Mouse (Mus musculus) urinary bladder, postnatal 25 days (tissue): Measurements from ENCODE around the gene Ubl4a.
A peak's percentile ranks its signal among the peaks of the same experiment; 100 is the strongest.
"Not testable (repeated sequence)": the region's sequence is repeated elsewhere in the genome, so short reads cannot be mapped to it uniquely, and the experiment has no call there.

Source experiments
- DNase-seq: peaks from one replicate; pipeline ENCODE4 v3.0.0; 2022; ENCODE audit warnings: low spot score

The Ubl4a gene

GRCm38 (mm10) chrX:74372888-74373549, at the start of gene Ubl4a, which contains the start of gene Slc10a3:
TSS of gene Ubl4a (minus strand) at chrX:74373218.
TSS of gene Slc10a3 (minus strand) at chrX:74373349.
- peak; percentile 73 for DNase-seq

DNA sequence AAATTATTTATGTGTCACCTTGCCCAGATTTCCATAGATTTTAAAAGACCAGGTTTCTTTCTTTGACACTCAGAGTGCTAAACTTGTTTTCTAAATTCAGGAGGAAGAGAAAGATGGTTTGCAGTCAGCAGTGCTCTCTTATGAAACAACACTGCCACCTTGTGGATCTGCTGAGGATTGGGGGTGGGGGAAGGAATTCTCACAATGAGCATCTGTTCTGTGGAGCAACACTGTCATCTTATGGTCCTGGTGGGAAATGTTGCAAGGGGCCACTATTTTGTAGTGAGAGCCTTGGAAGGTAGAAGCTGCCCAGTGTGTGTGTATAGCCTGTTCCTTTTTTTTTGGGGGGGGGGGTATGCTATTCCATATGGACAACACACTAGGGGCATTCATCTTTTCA, 40.4 kb upstream of the Ubl4a start:
- peak; percentile 31 for DNase-seq

DNA sequence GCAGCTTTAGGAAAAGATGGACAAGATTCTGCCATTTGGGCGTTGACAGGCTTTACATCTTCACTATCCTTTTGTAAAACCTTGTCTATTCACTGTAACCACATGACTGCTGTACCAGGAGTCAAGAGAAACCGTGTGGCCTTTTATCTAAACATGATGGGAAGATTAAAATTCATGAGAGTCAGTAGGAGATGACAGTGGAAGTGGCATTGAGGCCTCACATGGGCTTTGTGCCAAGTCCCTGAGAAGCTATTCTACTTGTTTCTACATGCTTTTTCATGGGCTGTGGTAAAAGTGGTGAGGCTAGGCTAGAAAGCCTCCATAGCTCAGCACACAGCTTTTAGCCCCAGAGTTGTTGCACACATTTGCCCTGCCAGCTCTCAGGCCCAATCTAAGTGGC, 35.3 kb upstream of the Ubl4a start:
- DNase-seq, result no peak

DNA sequence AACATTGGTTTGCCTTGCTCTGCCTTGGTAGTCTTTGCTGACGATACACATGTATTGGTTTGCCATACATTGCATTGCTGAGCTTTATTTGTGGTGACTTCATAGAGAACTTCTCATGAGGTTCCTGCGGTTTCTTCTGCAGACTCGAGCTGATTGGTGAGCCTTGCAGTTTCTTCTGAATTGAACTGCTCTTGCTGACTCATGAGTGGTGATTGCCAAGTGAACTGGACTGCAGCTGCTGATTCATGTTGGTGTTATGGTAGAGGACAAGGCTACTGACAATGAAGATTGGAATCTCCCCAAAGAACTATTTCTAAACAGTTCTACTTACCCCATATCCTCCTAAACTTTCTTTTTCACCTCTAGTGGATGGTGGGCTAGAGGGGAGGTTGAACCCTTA, 27.1 kb upstream of the Ubl4a start:
- no peak for DNase-seq

- DNase-seq, result peak; percentile 45
These were observed 19.8 kb upstream of the Ubl4a start, which contains the start of the genes Fam3a and Ikbkg for GRCm38 (mm10) chrX:74392535-74393443. TSS of gene Fam3a (minus strand) at chrX:74393272. TSS of gene Ikbkg (plus strand) at chrX:74393290.

DNA sequence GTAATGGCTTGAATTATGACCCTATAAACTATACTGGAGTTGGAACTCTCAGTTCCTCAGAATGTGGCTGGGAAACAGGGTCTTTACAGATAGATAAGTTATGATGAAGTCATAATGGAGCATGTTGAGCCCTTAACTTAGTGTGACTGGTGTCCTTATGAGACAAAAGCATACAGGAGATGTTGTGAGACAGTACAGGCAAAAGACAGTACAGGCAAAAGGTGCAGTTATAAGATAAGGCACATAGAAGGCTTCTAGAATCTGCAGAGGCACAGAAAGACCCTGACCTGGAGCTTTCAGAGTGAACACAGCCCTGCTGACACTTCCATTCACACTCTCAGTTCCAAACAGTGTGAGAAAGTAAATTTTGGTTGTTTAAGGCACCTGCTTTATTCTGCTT, 15.1 kb upstream of the Ubl4a start:
- DNase-seq, result no peak

DNA sequence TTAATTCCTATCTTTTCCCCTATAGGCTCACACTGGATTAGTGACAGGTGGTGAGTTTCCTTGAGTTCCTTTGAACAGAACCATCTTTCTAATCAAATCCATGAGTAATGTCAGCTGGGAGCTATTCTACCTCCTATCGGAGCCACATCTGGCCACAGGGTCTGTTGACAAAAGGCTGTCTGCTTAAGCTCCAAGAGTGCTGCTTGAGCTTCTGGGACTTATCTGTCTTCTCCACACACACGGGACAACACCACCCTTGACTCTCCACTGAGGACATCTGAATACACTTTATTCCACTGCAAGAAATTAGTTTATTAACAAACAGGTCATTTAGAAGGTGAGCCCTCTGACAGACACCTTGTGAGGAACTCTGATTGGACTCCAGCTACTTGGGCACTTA, 11.4 kb upstream of the Ubl4a start:
- no peak for DNase-seq

- peak; percentile 69 for DNase-seq
These were observed 4.7 kb downstream of the Ubl4a start for GRCm38 (mm10) chrX:74368209-74368909.

GRCm38 (mm10) chrX:74367512-74367911, 5.5 kb downstream of the Ubl4a start:
- DNase-seq, result no peak

- DNase-seq, result no peak
These were observed 13.8 kb downstream of the Ubl4a start for GRCm38 (mm10) chrX:74359171-74359570.

DNA sequence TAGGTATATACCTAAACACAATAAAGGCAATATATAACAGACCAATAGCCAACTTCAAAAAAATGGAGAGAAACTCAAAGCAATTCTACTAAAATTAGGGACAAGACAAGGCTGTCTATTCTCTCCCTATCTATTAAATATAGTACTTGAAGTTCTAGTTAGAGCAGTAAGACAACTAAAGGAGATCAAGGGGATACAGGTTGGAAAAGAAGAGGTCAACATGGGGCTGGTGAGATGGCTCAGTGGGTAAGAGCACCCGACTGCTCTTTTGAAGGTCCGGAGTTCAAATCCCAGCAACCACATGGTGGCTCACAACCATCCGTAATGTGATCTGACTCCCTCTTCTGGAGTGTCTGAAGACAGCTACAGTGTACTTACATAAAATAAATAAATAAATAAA, 15.9 kb downstream of the Ubl4a start:
- DNase-seq, result not testable (repeated sequence)

DNA sequence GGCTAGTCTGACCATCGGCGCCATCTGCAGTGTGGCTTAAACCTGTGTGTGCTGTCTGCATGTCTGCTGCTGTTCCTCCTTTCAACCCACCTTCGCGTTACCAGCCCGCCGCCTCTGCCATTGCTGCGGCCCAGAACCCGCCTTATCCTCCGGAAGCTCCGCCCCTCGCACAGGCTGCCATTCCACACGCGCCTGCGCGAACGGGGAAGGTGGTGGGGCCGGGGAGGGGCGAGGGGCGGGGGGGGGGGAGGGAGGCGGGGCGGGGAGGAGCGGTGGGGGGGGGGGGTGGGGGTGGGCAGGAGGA, 19.6 kb downstream of the Ubl4a start, which contains the start of gene Lage3:
Gene Lage3, minus strand, starts transcription at position 152 of the 304 bp plus-strand sequence.
- DNase-seq, result peak; percentile 68

GRCm38 (mm10) chrX:74352645-74353466, 20.2 kb downstream of the Ubl4a start:
- DNase-seq, result no peak

DNA sequence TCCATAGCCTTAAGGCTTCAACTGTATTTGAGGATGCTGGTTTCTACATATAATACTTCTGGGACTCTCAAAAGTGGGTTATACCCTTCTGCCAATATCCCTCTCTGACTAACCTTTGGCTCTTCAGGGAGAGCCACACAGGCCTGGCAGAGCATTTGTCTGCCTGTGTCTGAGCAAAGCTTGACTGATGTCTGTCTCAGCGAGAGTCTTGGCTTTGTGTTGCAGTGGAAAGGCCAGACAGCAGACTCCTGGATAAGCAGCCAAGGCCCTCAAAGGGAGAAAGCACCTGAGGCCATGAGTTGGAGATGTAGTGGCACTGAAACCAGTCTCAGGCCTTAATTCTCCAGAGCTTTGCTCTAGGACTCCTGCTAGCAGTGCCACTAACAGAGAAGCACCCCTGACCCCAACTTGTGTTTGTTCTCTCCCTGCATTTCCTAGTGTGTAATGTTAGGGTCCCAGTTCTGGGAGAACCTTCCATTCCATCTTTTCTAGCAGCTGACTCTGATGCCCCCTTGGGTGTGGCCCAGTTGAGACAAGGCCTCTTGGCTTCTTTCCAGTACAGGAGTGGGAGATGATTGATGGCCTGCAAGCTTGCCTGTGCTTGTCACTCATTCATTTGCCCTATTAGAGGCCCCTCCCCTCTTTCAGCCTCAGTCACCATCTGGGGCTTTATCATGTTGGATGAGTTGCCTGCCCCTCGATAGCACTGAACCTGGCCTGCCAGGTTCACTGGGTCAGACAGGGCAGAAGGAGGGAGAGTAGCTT, 42.7 kb downstream of the Ubl4a start:
- DNase-seq, result no peak

- DNase-seq, result no peak
These were observed 43.8 kb downstream of the Ubl4a start for GRCm38 (mm10) chrX:74329215-74329671.

- peak; percentile 63 for DNase-seq
These were observed 44.3 kb downstream of the Ubl4a start, which contains the start of gene Plxna3 for GRCm38 (mm10) chrX:74328725-74329161. TSS of gene Plxna3 (plus strand) at chrX:74329066.
